Mouse (Mus musculus): Measurements from ENCODE around the gene Fam110a.

Gene Fam110a

GRCm38 (mm10) chr2:151996229-151997189, 16.5 kb upstream of the Fam110a start, which contains the start of gene Slc52a3:
Gene Slc52a3 (plus strand): TSS chr2:151996511.
- DNase-seq: peak; percentile 98

GRCm38 (mm10) chr2:151994350-151995122, 14.5 kb upstream of the Fam110a start:
- DNase-seq: peak; percentile 97

GRCm38 (mm10) chr2:151991446-151991845, 11.4 kb upstream of the Fam110a start:
- DNase-seq: no peak

GRCm38 (mm10) chr2:151990985-151991394, 11.0 kb upstream of the Fam110a start:
- no peak for DNase-seq

- no peak for DNase-seq
Measured at GRCm38 (mm10) chr2:151988978-151989377, 9.0 kb upstream of the Fam110a start.

- no peak for DNase-seq
Measured at GRCm38 (mm10) chr2:151986958-151987357, 6.9 kb upstream of the Fam110a start.

GRCm38 (mm10) chr2:151985426-151986172, 5.6 kb upstream of the Fam110a start:
- peak; percentile 93 for DNase-seq

GRCm38 (mm10) chr2:151984019-151984418, 4.0 kb upstream of the Fam110a start:
- DNase-seq: peak; percentile 89

GRCm38 (mm10) chr2:151982476-151982875, 2.5 kb upstream of the Fam110a start:
- DNase-seq: no peak

- DNase-seq: peak; percentile 81
Measured at GRCm38 (mm10) chr2:151981268-151981667, 1.2 kb upstream of the Fam110a start.

- no peak for DNase-seq
Measured at GRCm38 (mm10) chr2:151980355-151980693, 305 bp upstream of the Fam110a start.

- peak; percentile 97 for DNase-seq
Measured at GRCm38 (mm10) chr2:151978494-151978893, 1.5 kb downstream of the Fam110a start.

GRCm38 (mm10) chr2:151977689-151978440, 2.2 kb downstream of the Fam110a start:
- peak; percentile 96 for DNase-seq

GRCm38 (mm10) chr2:151976067-151976466, 4.0 kb downstream of the Fam110a start:
- no peak for DNase-seq

GRCm38 (mm10) chr2:151975295-151975694, 4.7 kb downstream of the Fam110a start:
- no peak for DNase-seq

- DNase-seq: peak; percentile 95
Measured at GRCm38 (mm10) chr2:151973595-151974562, 6.1 kb downstream of the Fam110a start.

- peak; percentile 94 for DNase-seq
Measured at GRCm38 (mm10) chr2:151972880-151973594, 7.0 kb downstream of the Fam110a start.

GRCm38 (mm10) chr2:151971748-151972147, 8.3 kb downstream of the Fam110a start:
- DNase-seq: peak; percentile 83

GRCm38 (mm10) chr2:151970191-151971172, 9.5 kb downstream of the Fam110a start:
- peak; percentile 99 for DNase-seq
